Mouse (Mus musculus) heart, embryonic 15.5 days (tissue): ENCODE measurements at regions not wholly inside any gene's neighbourhood (a gene's known extent, or its start where the extent isn't known, plus 50 kb on each side); places are given as distances from the start of the nearest gene placed in this dataset.

Experiments
- ATAC-seq: fragments of 200-750 bp; cut with Nextera tagmentation; replicated peaks from 2 replicates; pipeline ENCODE4 v1.8.0; 2017; ENCODE audit warnings: low read depth, moderate TSS enrichment; ENCODE audit not compliant: insufficient number of reproducible peaks, insufficient read depth, low FRiP score
- H3K27ac ChIP-seq: fragments of 300-500 bp; sonication (generic); 2 replicates; pipeline ENCODE4 v1.5.1; 2015; ENCODE audit warnings: mild to moderate bottlenecking, inconsistent platforms
- H3K27me3 ChIP-seq: fragments of 300-500 bp; sonication (generic); 2 replicates; pipeline ENCODE4 v1.6.1; 2015; ENCODE audit warnings: inconsistent platforms
- H3K36me3 ChIP-seq: fragments of 300-500 bp; sonication (generic); 2 replicates; pipeline ENCODE4 v1.6.1; 2015; ENCODE audit warnings: mild to moderate bottlenecking, inconsistent platforms
- H3K4me1 ChIP-seq: fragments of 300-500 bp; sonication (generic); replicated peaks from 2 replicates; pipeline ENCODE4 v1.6.1; 2015; ENCODE audit warnings: inconsistent platforms
- H3K4me2 ChIP-seq: fragments of 300-500 bp; sonication (generic); 2 replicates; pipeline ENCODE4 v1.6.1; 2015; ENCODE audit warnings: inconsistent platforms, mild to moderate bottlenecking, moderate library complexity
- H3K4me3 ChIP-seq: fragments of 300-500 bp; sonication (generic); 2 replicates; pipeline ENCODE4 v1.5.1; 2015; ENCODE audit warnings: mild to moderate bottlenecking, inconsistent platforms
- H3K9ac ChIP-seq: fragments of 300-500 bp; sonication (generic); 2 replicates; pipeline ENCODE4 v1.6.1; 2015; ENCODE audit warnings: mild to moderate bottlenecking, inconsistent platforms
- H3K9me3 ChIP-seq: fragments of 300-500 bp; sonication (generic); replicated peaks from 2 replicates; pipeline ENCODE4 v1.6.1; 2016; ENCODE audit warnings: inconsistent platforms
- WGBS: fragments of 180-500 bp; shearing (Covaris S2); methylation state at CpG from one replicate; pipeline ENCODE4 v1.1.7; 2015; ENCODE audit warnings: mixed read lengths; 5-methylcytosine and 5-hydroxymethylcytosine counted together

DNA sequence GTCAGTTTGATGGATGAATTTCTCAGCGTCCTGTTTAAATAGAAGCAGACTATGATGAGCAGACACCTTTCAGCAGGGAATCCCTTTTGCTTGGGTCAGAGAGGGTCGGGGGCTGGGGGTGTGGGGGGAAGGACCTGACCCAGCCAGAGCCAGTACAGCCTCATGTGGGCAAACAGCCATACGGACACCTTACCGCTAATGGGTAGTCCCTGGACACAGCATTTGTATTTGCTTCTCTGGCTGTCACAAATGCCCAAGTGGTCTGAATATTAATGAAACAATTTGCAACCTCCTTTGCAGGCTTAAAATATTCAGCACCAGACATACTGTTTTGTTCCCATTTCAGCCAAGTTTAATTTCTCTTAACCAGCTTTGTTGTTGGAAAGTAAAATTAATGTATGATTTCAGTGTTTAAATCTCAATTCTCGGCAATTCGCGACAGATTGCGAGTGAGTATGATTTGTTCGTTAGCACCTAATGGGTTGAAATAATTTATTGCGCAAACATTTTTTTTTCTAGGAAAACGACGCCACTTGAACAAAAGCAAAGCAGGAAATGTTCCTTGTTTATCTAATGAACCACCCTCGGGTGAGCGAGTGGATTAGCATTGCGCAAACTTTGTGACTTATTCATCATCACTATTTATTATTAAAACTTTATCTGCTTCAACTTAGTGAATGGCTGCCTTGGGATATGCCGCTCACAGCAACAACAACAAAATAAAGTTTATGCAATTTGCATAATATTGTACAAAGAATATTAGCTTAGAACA, 166.2 kb downstream of the Cdh26 start:
- Histone ChIP-seq H3K36me3 (no peaks in the 10 kb centered on the region), H3K27ac (no peak overlapping the region), H3K4me2 (no peak overlapping the region), H3K4me3 (no peak overlapping the region), H3K4me1 (peaks cover 8% of the 10 kb centered on the region), H3K9ac (no peak overlapping the region), H3K27me3 (peaks cover 4% of the 10 kb centered on the region; the same call in 1 of the 2 replicates), H3K9me3 (no peaks in the 10 kb centered on the region)
- WGBS: 66% methylated on average over 16 of the region's 16 CpGs
- ATAC-seq: no peak

- H3K4me1 ChIP-seq: peaks cover 8% of the 10 kb centered on the region
- 55% methylated on average over 7 of the region's 7 CpGs for WGBS
- H3K4me3 ChIP-seq: no peak overlapping the region
- no peaks in the 10 kb centered on the region for H3K9me3 ChIP-seq
- no peak overlapping the region for H3K9ac ChIP-seq
- ATAC-seq: no peak
- H3K27ac ChIP-seq: no peak overlapping the region
- peaks cover 4% of the 10 kb centered on the region; the same call in 1 of the 2 replicates for H3K27me3 ChIP-seq
- no peaks in the 10 kb centered on the region for H3K36me3 ChIP-seq
- H3K4me2 ChIP-seq: no peak overlapping the region
These were observed 166.7 kb downstream of the Cdh26 start for GRCm38 (mm10) chr2:178597084-178597470.

- peaks cover 8% of the 10 kb centered on the region for H3K4me1 ChIP-seq
- H3K27me3 ChIP-seq: peaks cover 4% of the 10 kb centered on the region; the same call in 1 of the 2 replicates
- 0 out of 2 replicates have a peak, but pooled peaks cover 3% of the 10 kb centered on the region for H3K9me3 ChIP-seq
- H3K4me3 ChIP-seq: no peak overlapping the region
- WGBS: 82% methylated on average over 5 of the region's 5 CpGs
- no peak overlapping the region for H3K4me2 ChIP-seq
- H3K9ac ChIP-seq: no peak overlapping the region
- no peak for ATAC-seq
- H3K36me3 ChIP-seq: no peaks in the 10 kb centered on the region
- no peak overlapping the region for H3K27ac ChIP-seq
These were observed 168.0 kb downstream of the Cdh26 start for GRCm38 (mm10) chr2:178598371-178598770.

DNA sequence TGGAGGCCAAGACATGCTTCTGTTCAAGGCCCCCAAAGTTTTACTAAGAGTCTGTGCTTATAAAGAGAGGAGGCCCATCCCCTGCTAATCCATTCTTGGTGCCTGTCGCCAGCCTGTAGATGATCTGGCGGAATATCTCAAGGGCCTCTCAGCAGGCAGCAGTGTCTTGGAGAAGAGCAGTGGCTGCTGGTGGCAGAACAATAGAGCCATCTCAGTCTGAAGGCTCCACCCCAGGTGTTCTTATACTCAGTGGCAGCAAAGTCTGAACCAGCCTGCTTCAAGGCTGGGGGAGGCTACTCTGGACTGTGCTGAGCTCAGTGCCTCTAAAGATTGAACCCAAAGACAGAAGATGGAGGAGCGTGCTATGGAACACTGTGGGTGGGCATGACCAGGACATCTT, 168.5 kb downstream of the Cdh26 start:
- no peak for ATAC-seq
- H3K36me3 ChIP-seq: no peaks in the 10 kb centered on the region
- no peak overlapping the region for H3K9ac ChIP-seq
- H3K4me2 ChIP-seq: no peak overlapping the region
- peaks cover 4% of the 10 kb centered on the region; the same call in 1 of the 2 replicates for H3K27me3 ChIP-seq
- 0 out of 2 replicates have a peak, but pooled peaks cover 3% of the 10 kb centered on the region for H3K9me3 ChIP-seq
- no peak overlapping the region for H3K4me3 ChIP-seq
- peaks cover 4% of the 10 kb centered on the region for H3K4me1 ChIP-seq
- WGBS: 78% methylated on average over 3 of the region's 3 CpGs
- no peak overlapping the region for H3K27ac ChIP-seq

GRCm38 (mm10) chr2:178603443-178603842, 173.1 kb downstream of the Cdh26 start:
- no peaks in the 10 kb centered on the region for H3K36me3 ChIP-seq
- no peaks in the 10 kb centered on the region for H3K27me3 ChIP-seq
- 0 out of 2 replicates have a peak, but pooled peaks cover 3% of the 10 kb centered on the region for H3K9me3 ChIP-seq
- 81% methylated on average over 2 of the region's 2 CpGs for WGBS
- peaks cover 8% of the 10 kb centered on the region; the same call in 1 of the 2 replicates for H3K4me1 ChIP-seq
- no peak overlapping the region for H3K4me2 ChIP-seq
- no peak overlapping the region for H3K9ac ChIP-seq
- ATAC-seq: no peak
- H3K27ac ChIP-seq: no peak overlapping the region
- H3K4me3 ChIP-seq: no peak overlapping the region

GRCm38 (mm10) chr2:178606733-178607132, 176.4 kb downstream of the Cdh26 start:
- H3K27me3 ChIP-seq: no peaks in the 10 kb centered on the region; the same call in 1 of the 2 replicates
- no peak overlapping the region for H3K4me3 ChIP-seq
- no peaks in the 10 kb centered on the region for H3K36me3 ChIP-seq
- 0 out of 2 replicates have a peak, but pooled peaks cover 3% of the 10 kb centered on the region for H3K9me3 ChIP-seq
- no peak overlapping the region for H3K4me2 ChIP-seq
- ATAC-seq: peak; percentile 81
- H3K9ac ChIP-seq: no peak overlapping the region
- H3K4me1 ChIP-seq: peaks cover 8% of the 10 kb centered on the region; the same call in 1 of the 2 replicates
- WGBS: 27% methylated on average over 4 of the region's 4 CpGs
- no peak overlapping the region for H3K27ac ChIP-seq

GRCm38 (mm10) chr2:178610211-178610975, 180.1 kb downstream of the Cdh26 start:
- Histone ChIP-seq H3K27ac (no peak overlapping the region), H3K4me1 (peaks cover 8% of the 10 kb centered on the region; the same call in 1 of the 2 replicates), H3K27me3 (peaks cover 3% of the 10 kb centered on the region; the same call in 1 of the 2 replicates), H3K4me3 (no peak overlapping the region), H3K9me3 (no peaks in the 10 kb centered on the region), H3K36me3 (no peaks in the 10 kb centered on the region), H3K4me2 (no peak overlapping the region), H3K9ac (no peak overlapping the region)
- whole genome bisulfite sequencing: 67% methylated on average over 18 of the region's 18 CpGs
- ATAC-seq: no peak

GRCm38 (mm10) chr2:178614761-178615160, 184.4 kb downstream of the Cdh26 start:
- Histone ChIP-seq H3K9ac (no peak overlapping the region), H3K36me3 (no peaks in the 10 kb centered on the region), H3K4me3 (no peak overlapping the region), H3K27me3 (peaks cover 3% of the 10 kb centered on the region; the same call in 1 of the 2 replicates), H3K9me3 (no peaks in the 10 kb centered on the region), H3K27ac (no peak overlapping the region), H3K4me2 (no peak overlapping the region), H3K4me1 (no peaks in the 10 kb centered on the region; the same call in 1 of the 2 replicates)
- WGBS: 52% methylated on average over 7 of the region's 7 CpGs
- no peak for ATAC-seq

DNA sequence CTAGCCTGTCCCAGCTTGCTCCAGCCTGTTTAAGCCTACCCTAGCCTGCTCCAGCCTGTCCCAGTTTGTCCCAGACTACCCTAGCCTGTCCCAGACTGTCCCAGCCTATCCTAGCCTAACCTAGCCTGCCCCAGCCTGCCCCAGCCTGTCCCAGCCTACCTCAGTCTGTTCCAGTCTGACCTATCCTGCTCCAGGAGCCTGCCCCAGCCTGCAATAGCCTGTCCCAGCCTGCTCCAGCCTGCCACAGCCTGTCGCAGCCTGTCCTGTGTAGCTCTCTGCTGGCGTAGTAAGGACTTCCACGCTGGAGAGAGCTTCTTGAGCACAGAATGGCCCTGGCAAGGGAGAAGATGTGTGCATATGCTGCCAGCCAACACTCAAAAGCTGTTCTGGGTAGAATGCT, 192.5 kb downstream of the Cdh26 start:
- ATAC-seq: peak; percentile 43; the same call in 1 of the 2 replicates

GRCm38 (mm10) chr2:178624475-178624874, 194.1 kb downstream of the Cdh26 start:
- Histone ChIP-seq H3K36me3 (no peaks in the 10 kb centered on the region), H3K4me2 (no peak overlapping the region), H3K27me3 (no peaks in the 10 kb centered on the region), H3K4me1 (no peaks in the 10 kb centered on the region), H3K9ac (no peak overlapping the region), H3K9me3 (no peaks in the 10 kb centered on the region), H3K27ac (no peak overlapping the region), H3K4me3 (no peak overlapping the region)
- ATAC-seq: no peak
- WGBS: 72% methylated on average over 3 of the region's 3 CpGs

More for the DNA sequence above, 192.5 kb downstream of the Cdh26 start:
- H3K9me3 ChIP-seq: no peaks in the 10 kb centered on the region
- no peaks in the 10 kb centered on the region for H3K36me3 ChIP-seq
- no peak overlapping the region for H3K4me3 ChIP-seq
- no peaks in the 10 kb centered on the region for H3K4me1 ChIP-seq
- no peak overlapping the region for H3K4me2 ChIP-seq
- H3K27ac ChIP-seq: no peak overlapping the region
- 35% methylated on average over 3 of the region's 3 CpGs for WGBS
- no peaks in the 10 kb centered on the region for H3K27me3 ChIP-seq
- H3K9ac ChIP-seq: no peak overlapping the region

- 62% methylated on average over 1 of the region's 1 CpGs for WGBS
- Histone ChIP-seq H3K27me3 (no peaks in the 10 kb centered on the region), H3K27ac (no peak overlapping the region), H3K9me3 (no peaks in the 10 kb centered on the region), H3K4me2 (no peak overlapping the region), H3K36me3 (no peaks in the 10 kb centered on the region), H3K4me3 (no peak overlapping the region), H3K9ac (no peak overlapping the region), H3K4me1 (no peaks in the 10 kb centered on the region)
- ATAC-seq: no peak
These were observed 194.6 kb downstream of the Cdh26 start for GRCm38 (mm10) chr2:178624907-178625306.
